Mouse (Mus musculus): Measurements from ENCODE around the gene Sfrp5.

The Sfrp5 gene

DNA sequence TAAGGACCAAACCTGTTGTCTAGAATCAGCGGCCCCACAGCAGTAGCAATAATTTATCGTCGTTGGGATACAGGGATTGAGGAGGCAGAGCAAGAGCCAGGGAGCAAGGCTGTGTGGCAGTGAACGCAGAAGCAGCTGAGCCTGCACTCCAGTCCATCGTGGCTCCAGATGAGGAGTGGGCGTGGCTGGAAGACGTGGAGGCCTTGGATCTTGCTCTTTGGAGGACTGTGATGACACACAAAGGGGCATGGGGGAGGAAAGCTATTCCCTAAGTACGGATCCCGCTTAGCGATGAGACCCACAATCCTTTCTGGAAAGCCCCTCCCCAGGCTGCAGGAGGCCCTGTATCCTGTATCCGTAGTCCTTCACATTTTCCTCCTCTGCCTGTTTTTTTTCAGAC is 4.0 kb downstream of the Sfrp5 start:
- peak; percentile 55 for DNase-seq (ENCODE audit: low read depth)

DNA sequence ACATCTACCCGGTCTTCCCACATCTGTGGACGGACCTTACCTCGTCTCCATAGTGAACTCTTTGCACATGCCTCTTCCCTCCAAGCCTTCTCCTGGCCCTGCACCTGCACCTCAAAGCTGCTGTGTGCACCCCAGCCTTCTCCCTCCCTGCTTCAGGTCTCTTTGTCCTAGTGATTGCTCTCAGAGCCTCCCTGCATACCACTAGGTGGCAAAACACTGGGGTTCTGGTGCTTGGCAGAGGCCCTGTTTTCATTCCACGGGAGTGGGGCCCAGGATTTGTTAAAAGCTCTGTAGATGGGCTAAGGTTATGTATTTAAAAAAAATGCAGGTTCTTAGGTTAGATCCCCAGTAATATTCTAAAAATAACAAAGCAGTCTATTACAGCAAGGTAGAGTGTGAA is 5.0 kb downstream of the Sfrp5 start:
- DNase-seq (ENCODE audit: low read depth), result peak; percentile 33

DNA sequence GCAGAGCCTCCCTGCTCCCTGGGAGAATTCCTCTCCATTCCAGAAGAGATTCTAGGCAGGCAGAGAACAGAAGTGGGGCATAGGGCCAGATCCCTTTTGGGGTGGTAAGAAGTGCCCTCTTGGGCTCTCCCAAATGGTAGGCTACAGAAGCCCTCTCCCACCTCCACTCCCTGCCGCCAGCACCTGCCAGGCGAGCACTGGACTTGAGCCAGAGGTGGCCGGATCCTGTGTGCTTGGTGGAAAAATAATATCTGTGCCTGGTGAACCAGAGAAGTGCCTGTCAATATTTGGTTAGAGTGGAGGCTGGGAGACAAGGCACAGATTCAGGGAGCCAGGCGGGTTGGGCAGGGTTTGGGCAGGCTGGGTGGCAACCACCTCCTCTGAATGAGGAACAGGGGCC is 5.7 kb downstream of the Sfrp5 start:
- no peak for DNase-seq (ENCODE audit: low read depth)

DNA sequence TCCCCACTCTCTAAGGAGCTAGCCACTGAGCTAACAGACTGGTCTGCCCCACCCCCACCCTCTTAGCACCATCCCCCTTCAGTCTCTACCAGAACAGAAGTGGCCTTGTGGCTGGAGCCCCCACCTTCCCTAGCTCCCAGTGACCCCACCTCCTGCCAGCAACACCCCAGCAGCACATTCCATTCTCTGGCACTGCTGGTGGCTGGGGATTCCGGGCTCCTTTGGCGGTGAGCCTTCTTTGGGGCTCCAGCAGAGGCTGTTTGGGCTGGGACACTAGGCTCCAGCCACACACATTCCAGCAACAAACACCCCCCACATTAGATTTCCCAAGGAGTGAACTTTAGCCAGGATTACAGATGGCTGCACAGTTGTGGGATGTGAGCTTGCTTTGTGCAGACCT is 8.7 kb downstream of the Sfrp5 start:
- peak; percentile 47 for DNase-seq (ENCODE audit: low read depth)

DNA sequence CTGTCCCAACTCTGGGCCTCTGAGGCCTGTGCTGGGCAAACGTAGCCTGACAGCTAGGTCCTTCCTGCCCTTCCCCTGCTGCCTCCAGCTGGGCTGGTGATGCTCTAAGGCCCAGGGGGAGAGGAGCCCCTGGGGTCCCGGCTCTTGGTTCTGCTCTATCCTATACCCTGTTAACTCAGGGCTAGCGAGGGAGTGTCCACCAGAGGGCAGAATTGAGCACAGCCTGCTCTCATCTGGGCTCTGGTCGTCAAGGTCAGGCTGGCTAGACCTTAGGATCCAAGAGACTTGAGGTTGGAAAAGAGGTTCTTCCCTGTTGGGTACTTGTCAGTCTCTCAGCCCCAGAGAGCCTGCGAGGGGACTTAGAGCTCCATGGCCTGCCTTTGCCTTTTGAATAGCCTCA is 11.6 kb downstream of the Sfrp5 start:
- peak; percentile 77 for DNase-seq (ENCODE audit: low read depth)

DNA sequence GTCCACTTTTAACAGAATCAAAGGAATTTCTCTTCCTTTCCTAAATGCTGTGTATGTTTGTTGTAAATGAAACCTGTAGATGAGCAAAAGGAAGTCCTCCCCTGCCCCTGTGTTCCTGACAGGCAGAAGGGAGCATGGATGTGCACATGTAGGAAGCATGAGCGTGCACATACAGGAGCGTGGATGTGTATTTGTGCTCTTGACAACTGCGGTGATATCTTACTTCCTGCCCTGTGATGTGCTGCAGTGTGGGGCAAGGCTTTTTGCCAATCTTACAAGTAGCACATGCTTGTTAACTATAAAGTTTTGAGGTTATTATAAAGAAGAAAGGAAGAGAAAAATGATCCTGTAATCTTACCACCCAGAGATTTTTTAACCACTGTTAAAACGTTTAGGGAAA is 12.3 kb downstream of the Sfrp5 start:
- DNase-seq (ENCODE audit: low read depth), result no peak

DNA sequence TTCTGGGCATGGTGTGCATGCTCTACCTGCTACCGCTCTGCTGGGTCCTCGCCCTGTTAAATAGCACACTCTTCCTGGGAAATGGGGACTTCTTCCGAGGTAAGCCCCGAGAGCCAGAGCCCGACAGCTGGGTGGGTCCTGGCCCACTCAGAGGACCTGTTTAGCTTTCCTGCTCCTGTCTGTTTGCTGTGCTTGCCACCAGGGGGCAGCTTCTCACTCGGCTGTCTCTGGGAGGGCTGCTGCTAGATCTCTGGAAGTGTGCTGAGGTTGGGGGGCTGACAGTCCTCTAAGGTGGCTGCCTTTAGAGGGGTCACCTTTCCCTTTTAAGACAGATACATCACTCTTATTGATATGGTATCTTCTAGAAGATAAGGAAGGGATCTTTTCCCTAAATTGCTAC is 19.4 kb downstream of the Sfrp5 start:
- DNase-seq (ENCODE audit: low read depth), result peak; percentile 60

GRCm38 (mm10) chr19:42179356-42179755 is 22.7 kb downstream of the Sfrp5 start:
- DNase-seq (ENCODE audit: low read depth), result no peak

DNA sequence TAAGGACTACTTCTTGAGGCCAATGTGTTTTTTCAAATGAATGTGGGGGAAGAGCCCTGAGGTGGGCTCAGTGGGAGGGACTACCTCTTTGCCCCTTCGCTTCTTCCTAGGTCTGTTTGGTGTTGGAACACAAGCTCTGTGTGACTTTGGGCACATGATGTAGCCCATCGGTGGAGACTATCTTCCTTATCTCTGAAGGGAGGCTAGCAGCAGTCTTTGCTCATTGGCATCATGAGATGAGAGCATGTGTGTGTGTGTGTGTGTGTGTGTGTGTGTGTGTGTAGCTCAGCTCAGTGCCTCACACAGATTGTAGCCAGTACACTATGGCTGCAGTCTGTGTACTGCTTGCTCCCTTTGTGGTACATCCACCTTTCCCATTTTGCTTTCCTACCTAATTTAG is 24.6 kb downstream of the Sfrp5 start:
- DNase-seq (ENCODE audit: low read depth), result no peak

GRCm38 (mm10) chr19:42176841-42177240 is 25.2 kb downstream of the Sfrp5 start:
- no peak for DNase-seq (ENCODE audit: low read depth)

GRCm38 (mm10) chr19:42170025-42170969 is 31.8 kb downstream of the Sfrp5 start:
- peak; percentile 98 for DNase-seq (ENCODE audit: low read depth)

DNA sequence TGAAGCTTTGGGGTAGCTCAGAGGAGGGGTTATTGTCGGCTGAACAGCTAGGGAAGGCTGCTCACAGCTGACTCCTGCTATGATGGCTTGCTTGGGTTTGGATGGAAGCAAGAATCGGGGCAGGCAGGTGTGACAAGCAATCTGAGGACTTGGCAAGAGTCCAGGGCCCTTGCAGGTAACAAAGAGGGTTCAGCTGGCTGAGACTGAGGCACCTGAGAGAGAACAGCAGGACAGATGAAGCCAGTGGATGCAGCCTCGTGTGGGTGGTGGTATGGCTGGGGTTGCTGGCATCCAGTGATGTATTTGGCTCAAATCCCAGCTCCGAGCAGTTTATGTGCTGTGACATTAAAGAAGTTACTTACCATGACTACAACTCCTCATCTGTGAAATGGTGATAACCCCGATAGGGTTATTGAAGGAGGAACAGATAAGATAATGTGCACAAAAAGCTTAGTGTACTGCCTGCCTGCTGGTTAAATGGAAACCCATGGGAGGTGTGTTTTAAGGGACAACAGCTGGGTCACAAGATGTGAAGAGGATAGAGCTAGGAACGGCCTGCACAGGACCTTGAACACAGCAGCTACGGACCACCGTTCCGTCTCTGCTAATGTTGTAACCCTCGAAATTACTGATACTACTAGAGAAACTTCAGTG is 32.6 kb downstream of the Sfrp5 start:
- DNase-seq (ENCODE audit: low read depth), result no peak

- no peak for DNase-seq (ENCODE audit: low read depth)
These were observed 34.6 kb downstream of the Sfrp5 start for GRCm38 (mm10) chr19:42167489-42167888.

- DNase-seq (ENCODE audit: low read depth), result peak; percentile 61
These were observed 35.3 kb downstream of the Sfrp5 start for GRCm38 (mm10) chr19:42166766-42167165.

- peak; percentile 97 for DNase-seq (ENCODE audit: low read depth)
These were observed 35.9 kb downstream of the Sfrp5 start for GRCm38 (mm10) chr19:42166130-42166529.

DNA sequence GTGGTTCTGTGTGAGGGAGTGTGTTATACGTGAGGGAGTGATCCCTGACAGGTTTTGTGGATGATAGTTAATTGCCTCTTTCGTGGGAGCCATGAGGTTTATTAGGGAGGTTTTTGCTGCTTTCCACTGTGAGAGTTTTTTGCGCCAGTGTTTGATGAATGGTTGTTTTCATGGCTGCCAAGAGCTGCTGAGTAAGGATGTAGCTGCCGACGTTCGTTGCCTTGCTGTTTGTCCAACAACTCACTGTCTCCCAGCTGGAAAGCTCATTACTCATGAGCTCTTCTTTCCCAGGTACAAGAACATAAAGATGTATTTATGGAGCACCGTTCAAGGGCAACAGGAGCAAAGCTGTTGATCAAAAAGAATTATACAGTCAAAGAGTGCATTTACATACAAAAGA is 37.9 kb downstream of the Sfrp5 start:
- DNase-seq (ENCODE audit: low read depth), result no peak

GRCm38 (mm10) chr19:42163764-42164163 is 38.3 kb downstream of the Sfrp5 start, which contains the start of gene Zfyve27:
Gene Zfyve27, plus strand, starts transcription at chr19:42163951.
- DNase-seq (ENCODE audit: low read depth), result no peak

- DNase-seq (ENCODE audit: low read depth), result peak; percentile 52
These were observed 43.6 kb downstream of the Sfrp5 start for GRCm38 (mm10) chr19:42158246-42159017.

DNA sequence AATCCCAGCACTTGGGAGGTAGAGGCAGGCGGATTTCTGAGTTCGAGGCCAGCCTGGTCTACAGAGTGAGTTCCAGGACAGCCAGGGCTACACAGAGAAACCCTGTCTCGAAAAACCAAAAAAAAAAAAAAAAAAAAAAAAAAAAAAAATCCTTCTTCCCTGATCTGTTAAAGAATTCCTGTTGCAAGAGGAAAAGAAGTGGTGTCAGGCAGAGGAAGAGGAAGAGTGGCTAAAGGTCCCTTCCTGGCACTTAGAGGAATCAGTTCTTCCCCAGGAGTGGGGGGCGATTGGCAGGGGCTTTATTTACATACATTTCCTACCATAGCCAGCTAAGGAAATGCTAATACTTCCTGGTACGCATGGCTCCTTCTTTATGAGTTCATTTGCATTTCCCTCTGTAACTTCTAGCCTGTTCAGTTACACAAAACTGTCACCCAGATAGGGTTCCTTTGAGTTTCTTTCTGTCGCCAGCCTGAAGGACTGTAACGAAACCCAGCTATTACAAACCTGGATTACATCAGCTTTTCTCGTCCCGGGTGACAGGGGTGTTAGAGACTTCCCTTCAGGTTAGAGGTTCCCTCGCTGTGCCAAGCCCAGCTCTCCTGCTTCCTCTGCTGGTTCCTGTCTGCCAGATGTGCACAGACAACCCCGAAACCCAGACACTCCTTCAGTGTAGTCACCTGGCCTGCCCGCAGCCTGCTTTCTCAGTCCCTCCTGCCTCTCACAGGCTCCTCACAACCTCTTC is 44.4 kb downstream of the Sfrp5 start:
- no peak for DNase-seq (ENCODE audit: low read depth)

DNA sequence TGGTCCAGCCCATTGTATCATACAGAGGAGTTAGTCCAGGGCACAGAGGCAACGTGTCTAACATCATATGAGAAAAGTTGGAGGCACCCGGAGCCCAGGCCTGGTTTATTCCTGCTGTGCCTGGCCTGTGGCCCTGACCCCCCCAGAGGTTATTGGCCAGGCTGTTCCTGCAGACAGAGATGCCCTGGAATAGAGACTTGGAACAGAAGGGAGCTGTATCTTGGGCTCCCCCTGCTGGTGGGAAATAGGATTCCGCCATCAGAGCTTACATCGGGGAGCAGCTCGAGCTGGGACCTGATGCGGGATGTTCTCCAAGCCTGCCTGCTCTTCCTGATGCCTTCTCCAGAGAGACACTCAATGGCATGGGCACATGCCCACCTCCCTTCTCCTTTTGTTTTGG is 50.1 kb downstream of the Sfrp5 start:
- peak; percentile 97 for DNase-seq (ENCODE audit: low read depth)

- DNase-seq (ENCODE audit: low read depth), result peak; percentile 88
These were observed 53.5 kb downstream of the Sfrp5 start for GRCm38 (mm10) chr19:42148569-42148860.

Measured in NIH3T3 (cell line).